Mouse (Mus musculus): Measurements from ENCODE around the gene Fut11.

Gene Fut11

DNA sequence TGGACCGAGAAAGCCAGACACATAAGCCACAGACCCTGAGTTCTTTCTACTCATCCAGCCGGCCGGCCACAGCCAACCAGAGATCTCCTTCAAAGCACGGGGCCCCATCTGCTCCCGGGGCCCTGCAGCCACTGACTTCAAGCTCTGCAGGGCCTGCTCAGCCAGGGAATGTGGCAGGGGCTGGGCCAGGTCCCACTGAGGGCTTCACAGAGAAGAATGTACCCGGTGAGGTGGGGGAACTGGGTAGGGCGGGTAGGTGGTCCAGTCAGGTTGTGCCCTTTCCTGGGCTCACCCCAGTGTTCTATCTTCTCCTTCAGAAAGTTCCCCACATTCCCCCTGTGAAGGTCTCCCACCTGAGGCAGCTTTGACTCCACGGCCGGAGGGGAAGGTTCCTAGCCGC lies 23.7 kb downstream of the Fut11 start:
- no peak for DNase-seq (ENCODE audit: low spot score in 2 of 2)

DNA sequence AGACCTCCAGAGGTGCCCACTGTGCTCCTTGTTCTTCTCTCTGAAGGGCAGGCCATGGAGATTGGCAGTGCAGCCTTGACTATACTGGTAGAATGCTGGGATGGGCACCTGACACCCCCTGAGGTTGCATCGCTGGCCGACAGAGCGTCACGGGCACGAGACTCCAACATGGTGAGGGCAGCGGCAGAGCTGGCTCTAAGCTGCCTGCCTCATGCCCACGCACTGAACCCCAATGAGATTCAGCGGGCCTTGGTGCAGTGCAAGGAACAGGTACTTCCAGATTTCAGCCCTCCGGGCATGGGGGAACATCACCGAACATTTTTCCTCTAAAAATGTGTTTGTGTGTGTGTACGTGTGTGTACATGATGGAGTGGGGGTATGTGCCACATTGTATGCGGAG lies 25.0 kb downstream of the Fut11 start:
- DNase-seq (ENCODE audit: low spot score in 2 of 2) = no peak

DNA sequence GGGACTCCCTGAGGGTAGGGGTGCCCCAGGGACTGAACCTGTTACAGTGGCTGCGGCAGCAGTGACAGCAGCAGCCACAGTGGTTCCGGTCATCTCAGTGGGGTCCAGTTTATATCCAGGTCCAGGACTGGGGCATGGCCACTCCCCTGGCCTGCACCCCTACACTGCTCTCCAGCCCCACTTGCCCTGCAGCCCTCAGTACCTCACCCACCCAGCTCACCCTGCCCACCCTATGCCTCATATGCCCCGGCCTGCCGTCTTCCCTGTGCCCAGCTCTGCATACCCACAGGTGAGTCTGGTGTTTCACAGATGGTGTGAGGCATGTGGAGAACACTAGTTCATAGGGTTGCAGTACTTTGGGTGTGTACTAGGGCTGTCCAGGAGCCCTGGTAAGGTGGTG lies 26.6 kb downstream of the Fut11 start:
- DNase-seq (ENCODE audit: low spot score in 2 of 2) = no peak

DNA sequence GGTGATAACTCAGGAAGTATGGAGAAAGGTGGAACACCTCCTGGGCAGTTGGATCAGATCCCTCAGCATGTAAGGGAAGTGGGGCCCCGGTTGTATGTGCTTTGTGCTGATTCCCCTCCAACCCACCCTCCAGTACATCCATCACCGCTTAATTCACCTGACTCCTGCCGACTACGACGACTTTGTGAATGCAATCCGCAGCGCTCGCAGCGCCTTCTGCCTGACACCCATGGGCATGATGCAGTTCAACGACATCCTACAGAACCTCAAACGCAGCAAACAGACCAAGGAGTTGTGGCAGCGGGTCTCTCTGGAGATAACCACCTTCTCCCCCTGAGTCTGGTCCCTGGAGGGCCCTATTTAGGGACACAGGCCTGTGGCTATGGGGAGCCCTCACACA lies 28.2 kb downstream of the Fut11 start:
- DNase-seq (ENCODE audit: low spot score in 2 of 2) = no peak

DNA sequence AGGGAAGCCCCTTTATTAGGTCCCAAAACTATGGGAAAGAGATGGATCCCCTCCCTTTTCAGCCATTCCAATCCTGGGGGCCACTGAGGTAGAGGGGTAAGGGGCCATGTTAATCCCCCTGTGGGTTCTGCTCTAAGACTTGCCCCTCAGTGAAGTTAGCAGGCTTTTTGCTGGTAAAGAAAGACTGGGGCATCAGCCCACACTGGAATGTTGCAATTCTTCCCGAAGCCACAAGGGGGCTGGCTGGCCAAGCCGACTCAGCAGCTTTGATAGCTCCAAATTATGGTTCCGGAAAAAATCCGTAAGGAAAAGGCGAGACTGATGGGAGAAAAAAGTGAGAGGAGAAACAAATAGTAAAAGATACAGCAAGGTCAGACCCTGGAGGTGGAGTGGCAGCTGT lies 29.3 kb downstream of the Fut11 start:
- peak; percentile 61 to 75 for DNase-seq (ENCODE audit: low spot score in 2 of 2)

DNA sequence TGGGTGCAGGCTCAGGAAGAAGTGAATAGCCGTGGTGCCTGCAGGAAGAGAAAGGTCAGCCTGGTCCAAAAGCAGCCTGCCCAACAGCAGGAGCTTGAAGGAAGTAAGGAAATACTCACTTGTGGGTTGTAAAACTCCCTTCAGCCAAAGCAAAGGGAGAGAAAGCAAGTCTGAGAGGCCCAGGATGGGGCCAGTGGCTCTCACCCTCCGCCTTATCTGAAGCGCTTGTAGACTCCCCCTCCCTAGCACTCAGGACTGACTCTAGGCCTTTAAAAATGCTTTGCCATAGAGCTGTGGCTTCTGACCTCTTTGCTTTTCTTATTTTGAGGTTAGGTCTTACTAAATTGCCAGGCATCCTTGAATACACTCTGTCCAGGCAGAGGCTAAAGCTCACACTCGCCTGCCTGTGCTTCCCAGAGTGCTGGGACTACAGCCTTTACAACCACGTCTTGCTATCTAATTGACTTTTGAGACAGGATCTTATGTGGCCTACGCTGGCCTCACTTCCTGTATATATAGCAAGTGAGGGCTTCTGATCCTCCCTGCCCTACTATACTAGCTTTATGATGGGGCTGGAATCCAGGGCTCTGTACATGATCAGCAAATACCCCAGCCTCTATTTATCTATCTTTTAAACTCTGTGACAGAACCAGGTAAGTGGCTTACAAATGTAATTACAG lies 31.0 kb downstream of the Fut11 start:
- no peak for DNase-seq (ENCODE audit: low spot score in 2 of 2)

DNA sequence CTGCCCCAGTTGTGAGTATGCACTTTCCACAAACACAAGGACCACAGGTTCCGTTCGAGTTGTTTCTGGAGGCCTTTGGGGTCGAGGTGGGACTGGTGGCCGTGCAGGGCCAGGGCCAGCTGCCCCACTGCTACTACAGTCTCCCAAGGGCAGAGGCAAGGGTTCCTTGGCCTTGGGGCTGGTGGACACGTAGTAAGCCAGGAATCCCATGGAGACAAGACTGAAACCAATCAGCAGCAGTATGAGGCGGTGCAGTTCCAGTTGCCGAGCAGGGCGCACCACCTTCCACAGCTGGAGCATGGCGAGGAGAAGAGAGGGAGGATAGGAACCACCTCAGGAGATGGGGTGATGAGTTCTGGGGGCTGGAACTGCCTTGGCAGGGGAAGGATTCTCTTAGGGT lies 35.1 kb downstream of the Fut11 start:
- no peak for DNase-seq (ENCODE audit: low spot score in 2 of 2)

DNA sequence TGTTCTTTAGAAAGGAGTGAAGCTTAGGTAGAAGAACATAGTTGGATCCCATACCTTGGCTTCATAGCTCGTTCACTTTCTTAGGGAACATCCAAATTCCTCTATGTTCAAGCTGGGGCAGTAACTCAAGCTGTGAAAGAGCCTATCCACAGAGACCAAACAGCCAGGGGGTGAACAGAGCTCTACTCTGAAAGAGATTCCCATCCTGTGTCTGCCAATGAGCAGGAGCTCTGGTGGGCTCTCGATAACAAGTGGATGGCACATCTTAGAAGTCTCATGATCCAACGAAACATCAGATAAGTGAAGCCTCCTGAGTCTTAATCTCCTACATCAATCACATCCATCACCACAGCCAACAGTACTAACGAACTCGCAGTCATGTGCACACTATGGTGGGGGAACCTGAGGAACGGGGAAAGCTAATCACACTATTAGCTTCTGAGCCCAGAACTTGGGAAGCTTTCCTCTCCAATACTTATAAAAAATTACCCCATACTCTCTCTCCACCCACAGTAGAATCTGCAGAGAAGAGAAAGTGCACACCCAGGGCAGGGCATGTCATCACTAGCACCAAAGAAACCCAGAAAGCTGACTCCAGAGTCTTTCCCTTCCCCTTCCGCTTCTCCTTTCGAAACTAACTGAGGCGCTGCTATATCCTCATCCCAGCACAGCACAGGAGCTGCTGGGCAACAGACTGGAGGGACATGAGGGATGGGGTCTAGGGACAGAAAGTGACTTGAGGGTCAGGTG lies 36.3 kb downstream of the Fut11 start:
- no peak for DNase-seq (ENCODE audit: low spot score in 2 of 2)

DNA sequence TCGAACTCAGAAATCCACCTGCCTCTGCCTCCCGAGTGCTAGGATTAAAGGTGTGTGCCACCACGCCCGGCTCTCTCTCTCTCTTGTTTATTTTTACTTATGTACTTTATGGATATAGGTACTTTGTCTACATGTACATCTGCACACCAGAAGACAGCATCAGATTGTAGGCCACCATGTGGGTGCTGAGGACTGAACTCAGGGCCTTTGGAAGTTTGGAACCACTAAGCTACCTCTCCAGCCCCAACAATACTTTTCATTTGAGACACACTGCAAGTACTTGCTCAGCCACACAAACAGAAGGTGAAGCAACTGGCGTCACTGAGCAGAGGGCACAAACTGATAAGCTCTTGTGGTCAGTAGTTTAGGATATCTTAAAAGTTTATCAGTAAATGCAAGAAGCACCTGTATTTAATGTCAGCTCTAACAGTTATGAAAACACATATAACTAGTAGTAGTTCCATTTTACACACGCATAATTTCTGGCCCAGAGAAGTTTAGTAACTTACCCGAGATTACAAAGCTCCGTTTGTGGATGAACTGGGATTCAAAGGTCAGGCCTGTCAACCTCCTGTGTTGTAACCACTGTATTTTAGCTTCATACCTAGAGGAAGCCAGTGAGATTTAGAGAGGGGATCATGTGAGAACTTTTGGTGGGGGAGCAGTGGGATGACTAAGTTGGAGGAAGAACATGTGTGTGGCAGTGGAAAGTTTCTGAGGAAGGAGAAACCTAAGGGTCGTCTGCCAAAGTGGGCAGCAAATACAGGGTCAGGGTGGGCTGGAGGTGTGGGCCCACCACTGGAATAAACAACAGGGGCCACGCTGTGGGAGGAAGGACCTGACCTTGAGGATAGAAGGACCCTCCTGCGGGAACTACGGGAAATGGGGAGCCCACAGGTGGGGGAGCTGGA lies 38.5 kb downstream of the Fut11 start:
- no peak for DNase-seq (ENCODE audit: low spot score in 2 of 2)

DNA sequence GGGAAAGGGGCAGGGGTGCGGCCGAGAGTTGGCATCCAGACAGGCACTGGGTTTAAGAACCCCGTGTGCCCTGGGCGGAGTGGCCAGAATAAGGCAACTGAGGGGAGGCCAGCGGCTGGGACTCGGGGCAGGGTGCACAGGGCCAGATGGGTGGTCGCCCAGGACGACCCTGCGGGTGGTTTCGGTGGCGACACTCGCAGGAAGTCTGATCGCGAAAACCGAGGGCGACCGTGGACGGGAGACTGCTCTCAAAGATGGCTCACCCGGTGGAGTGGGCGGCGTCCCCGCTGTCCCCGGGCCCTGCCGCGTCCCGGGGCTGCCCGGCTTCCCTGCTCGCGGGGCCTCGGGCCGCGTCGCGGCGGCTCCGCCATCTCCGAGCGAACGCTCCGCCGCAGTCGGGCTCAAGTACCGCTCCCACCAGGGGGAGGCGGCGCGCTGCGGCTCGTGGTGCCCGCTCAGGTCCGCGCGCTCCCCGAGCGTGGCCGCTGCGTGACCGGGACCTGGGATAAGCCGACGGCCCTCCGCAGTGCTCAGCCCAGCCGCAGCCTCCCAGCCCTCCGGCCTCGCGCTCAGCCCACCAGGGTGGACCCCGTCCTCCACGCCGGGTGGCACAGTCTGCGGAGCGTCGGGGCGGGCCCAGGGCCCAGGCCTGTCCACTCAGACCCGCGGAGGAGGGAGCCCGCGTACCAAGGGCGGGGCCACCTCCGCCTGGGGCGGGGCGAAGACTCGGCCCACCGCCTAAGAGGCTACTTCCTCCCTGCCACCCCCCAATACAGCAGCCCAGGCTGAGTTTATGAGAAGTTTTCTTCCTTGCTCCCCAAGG lies 39.4 kb downstream of the Fut11 start, which contains the start of gene Ndst2:
Ndst2 (minus strand) TSS at position 611 of the 823 bp plus-strand sequence.
- DNase-seq (ENCODE audit: low spot score in 2 of 2) = peak; percentile 83 to 87

DNA sequence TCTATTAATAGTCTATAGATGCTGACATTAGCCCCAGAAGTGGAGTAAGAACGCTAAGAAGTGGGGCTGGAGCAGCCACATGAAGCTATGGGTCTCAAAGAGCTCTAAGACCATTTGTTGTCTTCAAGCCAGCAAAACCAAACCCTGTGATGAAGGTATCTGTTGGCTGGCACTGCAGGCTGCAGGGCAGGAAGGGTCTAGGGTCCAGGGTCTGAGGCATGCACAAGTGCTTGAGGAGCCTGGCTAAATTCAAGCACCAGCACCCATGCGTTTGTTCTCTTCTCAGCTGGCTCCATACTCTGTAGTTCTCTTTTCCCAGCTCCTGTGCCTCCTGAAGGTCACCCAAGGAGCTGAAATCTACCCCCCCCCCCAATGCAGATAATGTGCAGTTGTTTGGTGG lies 40.3 kb downstream of the Fut11 start:
- no peak for DNase-seq (ENCODE audit: low spot score in 2 of 2)

DNA sequence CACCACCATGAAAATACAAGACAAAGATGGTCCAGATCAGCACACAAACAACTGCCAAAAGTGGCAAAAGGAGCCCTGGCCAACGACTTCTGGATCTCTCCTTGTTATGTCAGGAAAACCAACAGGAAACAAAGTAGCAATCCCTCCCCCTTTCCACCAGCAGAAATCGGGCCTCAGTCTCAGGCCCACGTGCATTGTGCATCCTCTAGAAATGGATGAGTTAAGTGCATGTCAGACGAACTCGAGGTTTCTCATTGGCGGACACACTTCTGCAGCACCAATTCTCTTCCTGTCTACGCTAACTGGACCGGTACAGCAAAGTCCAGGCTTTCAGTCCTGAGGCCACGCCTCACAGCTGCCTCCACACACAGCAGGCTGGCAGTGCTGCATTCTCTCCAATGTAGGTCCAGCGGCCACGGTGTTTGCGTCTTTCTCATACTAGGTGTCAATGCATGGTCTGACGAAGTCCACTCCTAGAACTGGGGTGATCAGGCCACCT lies 41.2 kb downstream of the Fut11 start:
- DNase-seq (ENCODE audit: low spot score in 2 of 2) = no peak

DNA sequence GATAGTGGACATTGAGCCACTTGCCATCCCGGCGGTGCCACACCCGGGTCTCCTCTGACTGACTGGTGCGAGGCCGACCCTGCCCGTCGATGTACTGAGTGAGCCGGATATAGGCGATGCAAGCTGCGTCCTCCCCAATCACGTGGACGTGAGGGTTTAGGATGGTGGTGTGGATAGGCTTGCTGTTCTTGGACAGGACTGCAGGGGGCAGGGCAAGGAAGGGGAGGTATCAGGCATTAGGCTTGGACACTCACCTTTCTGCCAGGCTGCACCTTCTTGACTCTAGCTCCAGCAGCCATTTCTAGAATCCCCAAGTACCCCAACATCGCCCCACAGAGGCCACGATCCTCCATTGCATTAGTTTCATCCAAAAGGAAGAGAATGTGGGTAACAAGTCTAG lies 42.5 kb downstream of the Fut11 start:
- DNase-seq (ENCODE audit: low spot score in 2 of 2) = no peak

DNA sequence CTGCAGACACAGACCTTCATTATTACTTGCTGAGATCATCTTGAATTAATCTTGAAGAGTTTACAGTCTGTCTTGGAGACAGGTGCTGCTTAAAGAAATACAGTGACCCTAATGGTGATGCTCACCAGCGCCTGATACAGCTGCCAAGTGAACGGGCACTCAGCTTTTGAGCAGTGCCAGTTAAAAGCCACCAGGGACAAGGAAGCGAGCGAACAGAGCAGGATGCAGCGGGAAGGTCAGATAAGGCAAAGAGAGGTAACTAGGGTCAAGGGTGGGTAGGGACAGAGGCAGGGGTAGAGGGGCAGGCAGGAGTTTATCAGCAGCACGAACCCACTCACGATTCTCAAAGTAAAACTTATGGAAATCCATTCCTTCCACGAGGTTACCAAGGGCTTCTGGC lies 43.7 kb downstream of the Fut11 start:
- DNase-seq (ENCODE audit: low spot score in 2 of 2) = no peak

DNA sequence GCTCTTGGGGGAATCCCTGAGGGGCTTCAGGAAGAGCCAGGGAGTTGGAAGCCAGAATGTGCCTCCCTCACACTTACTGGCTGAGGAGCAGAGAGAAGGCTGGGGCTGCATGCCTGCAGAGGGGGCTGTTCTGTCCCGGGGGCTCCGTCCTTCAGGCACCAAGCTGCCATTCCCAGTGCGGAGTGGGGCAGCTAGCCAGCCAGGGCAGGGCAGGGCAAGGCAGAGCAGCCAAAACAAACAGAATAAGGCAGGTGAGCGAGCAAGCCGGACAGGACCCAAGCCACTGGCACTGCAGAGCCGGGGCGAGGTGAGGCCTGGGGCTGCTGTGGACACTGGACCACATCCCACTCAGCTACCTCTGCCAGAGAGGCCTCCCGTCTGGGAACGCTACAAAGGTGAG lies 46.5 kb downstream of the Fut11 start:
- DNase-seq (ENCODE audit: low spot score in 2 of 2) = no peak

DNA sequence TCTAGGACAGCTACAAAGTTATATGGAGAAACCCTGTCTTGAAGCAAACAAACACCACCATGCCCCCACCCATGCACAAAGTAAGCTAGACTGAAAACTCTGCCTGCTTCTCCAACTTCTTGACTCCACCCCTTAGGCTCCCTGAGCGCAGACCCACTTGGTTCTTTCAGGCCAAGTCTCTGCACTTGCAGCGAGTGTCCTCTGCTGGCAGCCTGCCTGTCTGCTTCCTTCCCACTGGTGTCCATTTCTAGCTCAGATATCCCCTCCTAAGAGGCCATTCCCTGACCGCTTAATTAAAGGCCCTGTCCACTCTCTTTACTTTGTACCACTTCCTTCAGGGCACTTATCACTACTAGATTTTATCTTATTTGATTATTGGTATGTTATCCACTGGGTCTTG lies 48.8 kb downstream of the Fut11 start:
- DNase-seq (ENCODE audit: low spot score in 2 of 2) = no peak

DNA sequence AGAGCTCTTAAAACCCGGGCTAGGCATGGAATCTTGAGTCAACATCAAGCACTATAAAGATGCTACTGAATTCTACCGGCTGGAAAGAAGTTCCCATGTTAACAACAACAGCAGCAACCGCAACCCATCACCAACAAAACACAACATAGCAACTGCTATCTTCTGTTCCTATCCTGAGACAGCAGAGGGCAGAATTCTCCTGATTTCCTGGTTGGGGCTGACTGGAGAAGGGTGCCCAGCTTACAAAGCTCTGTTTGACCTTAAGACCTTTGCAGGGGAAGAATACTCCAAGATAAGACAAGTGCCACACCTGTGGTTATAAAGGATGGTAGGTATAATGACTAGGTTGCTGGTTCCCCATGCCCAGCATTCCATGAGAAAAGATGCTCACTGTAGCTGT lies 52.2 kb downstream of the Fut11 start:
- DNase-seq (ENCODE audit: low spot score in 2 of 2) = no peak

DNA sequence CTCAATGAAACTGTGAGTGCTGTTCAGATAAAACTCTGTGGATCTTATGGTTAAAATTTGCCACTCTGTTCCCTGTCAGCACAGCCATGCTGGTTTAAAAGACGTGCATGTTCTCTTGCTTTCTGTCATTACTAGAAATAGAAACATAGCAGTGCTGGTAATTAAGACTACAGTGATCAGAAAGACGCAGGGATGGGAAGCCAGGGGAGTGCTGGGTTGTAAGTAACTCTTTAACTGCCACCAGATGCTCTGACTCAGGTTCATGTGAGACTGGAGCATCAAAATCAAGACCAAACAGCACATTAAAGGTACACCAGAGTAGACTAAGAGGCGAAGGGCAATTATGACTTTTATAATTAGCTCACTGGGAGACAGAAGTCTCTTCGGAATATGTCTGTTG lies 53.6 kb downstream of the Fut11 start:
- no peak for DNase-seq (ENCODE audit: low spot score in 2 of 2)

DNA sequence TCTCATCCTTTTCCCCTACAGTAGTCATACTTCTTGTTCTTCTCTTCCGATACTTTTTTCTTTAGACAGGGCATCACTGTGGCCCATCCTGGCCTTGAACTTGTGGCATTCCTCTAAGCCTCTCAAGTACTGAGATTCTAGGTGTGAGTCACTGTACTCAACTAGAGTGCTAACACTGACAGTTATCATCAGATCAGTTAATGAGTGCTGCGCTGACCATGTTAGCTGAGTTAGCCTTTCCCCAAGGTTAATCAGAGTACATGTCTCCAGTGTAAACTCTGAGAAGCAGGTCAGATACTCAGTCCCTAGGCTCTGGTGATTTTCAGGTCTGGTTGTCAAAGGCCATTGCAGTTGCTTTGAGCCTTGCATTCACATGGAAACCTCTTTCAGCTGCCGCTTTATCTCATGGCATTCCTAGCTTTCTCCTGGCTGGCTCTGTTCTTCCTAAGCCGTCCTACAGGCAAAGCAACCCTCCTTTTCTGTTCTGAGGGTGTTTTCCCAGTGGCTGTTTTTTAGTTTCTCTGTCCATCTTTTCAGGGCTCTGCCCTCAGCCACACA lies 54.8 kb downstream of the Fut11 start:
- DNase-seq (ENCODE audit: low spot score in 2 of 2) = no peak

DNA sequence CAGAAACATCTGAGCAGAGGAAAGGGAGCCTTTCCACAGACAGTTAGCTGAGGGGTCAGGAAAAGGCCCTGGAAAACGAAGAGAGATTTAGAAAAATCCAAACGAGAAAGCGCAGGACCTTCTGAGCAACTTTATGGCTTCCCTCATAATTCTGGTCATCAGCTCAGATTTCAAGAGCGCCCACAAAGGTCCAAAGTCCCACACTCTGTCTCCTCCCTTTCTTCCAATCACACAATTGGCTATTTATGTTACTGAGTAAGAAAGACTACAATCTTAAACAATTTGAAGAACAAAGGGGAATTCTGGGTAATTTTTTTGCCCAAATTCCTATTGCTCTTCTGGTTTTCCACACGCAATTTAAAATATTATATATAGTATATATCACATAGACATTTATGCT lies 55.7 kb downstream of the Fut11 start:
- no peak for DNase-seq (ENCODE audit: low spot score in 2 of 2)
